Mouse (Mus musculus): Measurements from ENCODE around the gene 3110082I17Rik. TPM values are rescaled to one million over a fixed set of nuclear protein-coding genes. Genes with fewer than 3 reads are reported as not detected.

3110082I17Rik gene
- total and polyA plus RNA-seq, 2 experiments from 2014 or later: 4.3 to 14.9 TPM

- Histone ChIP-seq H3K36me3 (ENCODE audit: insufficient read depth, low read length) (no peaks in the 10 kb centered on the region), H3K4me1 (ENCODE audit: insufficient read depth, low read length) (peaks cover 21% of the 10 kb centered on the region), H3K27me3 (ENCODE audit: insufficient read depth, low read length) (no peaks in the 10 kb centered on the region), H3K4me3 (ENCODE audit: low read depth, low read length) (no peak overlapping the region), H3K27ac (ENCODE audit: low read depth, low read length) (peak overlapping the region; percentile 70), H3K4me2 (ENCODE audit: low read depth, low read length, poor library complexity, severe bottlenecking) (no peak overlapping the region), H3K9ac (replicated peaks; ENCODE audit: low read length, poor library complexity, severe bottlenecking) (no peak overlapping the region), H3K9me3 (ENCODE audit: low read length) (no peaks in the 10 kb centered on the region)
- no peak for DNase-seq (ENCODE audit: low spot score)
- WGBS: 79% methylated on average over 9 of the region's 9 CpGs
- ATAC-seq (ENCODE audit: low FRiP score): no peak
- TF ChIP-seq CTCF (IDR thresholded peaks at IDR 0.05): no peak
These were observed 26.3 kb downstream of the 3110082I17Rik start for GRCm38 (mm10) chr5:139433842-139434568.

GRCm38 (mm10) chr5:139432747-139433508 lies 27.4 kb downstream of the 3110082I17Rik start:
- 63% methylated on average over 7 of the region's 7 CpGs for WGBS
- Histone ChIP-seq H3K27me3 (ENCODE audit: insufficient read depth, low read length) (no peaks in the 10 kb centered on the region), H3K9ac (replicated peaks; ENCODE audit: low read length, poor library complexity, severe bottlenecking) (no peak overlapping the region), H3K4me3 (ENCODE audit: low read depth, low read length) (no peak overlapping the region), H3K36me3 (ENCODE audit: insufficient read depth, low read length) (no peaks in the 10 kb centered on the region), H3K27ac (ENCODE audit: low read depth, low read length) (no peak overlapping the region; the same call in 1 of the 2 replicates), H3K9me3 (ENCODE audit: low read length) (no peaks in the 10 kb centered on the region), H3K4me1 (ENCODE audit: insufficient read depth, low read length) (peaks cover 21% of the 10 kb centered on the region), H3K4me2 (ENCODE audit: low read depth, low read length, poor library complexity, severe bottlenecking) (no peak overlapping the region)
- no peak for TF ChIP-seq CTCF (IDR thresholded peaks at IDR 0.05)
- ATAC-seq (ENCODE audit: low FRiP score) (no peak), DNase-seq (ENCODE audit: low spot score) (no peak)

- ATAC-seq (ENCODE audit: low FRiP score) (no peak), DNase-seq (ENCODE audit: low spot score) (no peak)
- Histone ChIP-seq H3K27ac (ENCODE audit: low read depth, low read length) (no peak overlapping the region; the same call in 1 of the 2 replicates), H3K4me1 (ENCODE audit: insufficient read depth, low read length) (peaks cover 21% of the 10 kb centered on the region), H3K4me2 (ENCODE audit: low read depth, low read length, poor library complexity, severe bottlenecking) (no peak overlapping the region), H3K36me3 (ENCODE audit: insufficient read depth, low read length) (no peaks in the 10 kb centered on the region), H3K9ac (replicated peaks; ENCODE audit: low read length, poor library complexity, severe bottlenecking) (no peak overlapping the region), H3K27me3 (ENCODE audit: insufficient read depth, low read length) (no peaks in the 10 kb centered on the region), H3K9me3 (ENCODE audit: low read length) (no peaks in the 10 kb centered on the region), H3K4me3 (ENCODE audit: low read depth, low read length) (no peak overlapping the region)
- TF ChIP-seq CTCF (IDR thresholded peaks at IDR 0.05): no peak
- 43% methylated on average over 6 of the region's 6 CpGs for WGBS
These were observed 28.0 kb downstream of the 3110082I17Rik start for GRCm38 (mm10) chr5:139432333-139432732.

GRCm38 (mm10) chr5:139429818-139430341 lies 30.4 kb downstream of the 3110082I17Rik start:
- Histone ChIP-seq H3K27me3 (ENCODE audit: insufficient read depth, low read length) (no peaks in the 10 kb centered on the region), H3K36me3 (ENCODE audit: insufficient read depth, low read length) (no peaks in the 10 kb centered on the region), H3K27ac (ENCODE audit: low read depth, low read length) (0 out of 2 replicates have a peak overlapping the region, but pooled peaks have one; percentile 47), H3K4me2 (ENCODE audit: low read depth, low read length, poor library complexity, severe bottlenecking) (no peak overlapping the region), H3K4me3 (ENCODE audit: low read depth, low read length) (no peak overlapping the region), H3K9ac (replicated peaks; ENCODE audit: low read length, poor library complexity, severe bottlenecking) (no peak overlapping the region), H3K9me3 (ENCODE audit: low read length) (no peaks in the 10 kb centered on the region), H3K4me1 (ENCODE audit: insufficient read depth, low read length) (peaks cover 13% of the 10 kb centered on the region)
- TF ChIP-seq CTCF (IDR thresholded peaks at IDR 0.05): no peak
- no peak for ATAC-seq (ENCODE audit: low FRiP score)
- no peak for DNase-seq (ENCODE audit: low spot score)
- 40% methylated on average over 12 of the region's 12 CpGs for WGBS

GRCm38 (mm10) chr5:139427989-139428388 lies 32.3 kb downstream of the 3110082I17Rik start:
- Histone ChIP-seq H3K9ac (replicated peaks; ENCODE audit: low read length, poor library complexity, severe bottlenecking) (no peak overlapping the region), H3K9me3 (ENCODE audit: low read length) (no peaks in the 10 kb centered on the region), H3K27ac (ENCODE audit: low read depth, low read length) (no peak overlapping the region), H3K36me3 (ENCODE audit: insufficient read depth, low read length) (no peaks in the 10 kb centered on the region), H3K4me3 (ENCODE audit: low read depth, low read length) (no peak overlapping the region), H3K27me3 (ENCODE audit: insufficient read depth, low read length) (no peaks in the 10 kb centered on the region), H3K4me2 (ENCODE audit: low read depth, low read length, poor library complexity, severe bottlenecking) (no peak overlapping the region), H3K4me1 (ENCODE audit: insufficient read depth, low read length) (peaks cover 4% of the 10 kb centered on the region; the same call in 1 of the 2 replicates)
- WGBS: 72% methylated on average over 9 of the region's 9 CpGs
- peak; percentile 58 for DNase-seq (ENCODE audit: low spot score)
- ATAC-seq (ENCODE audit: low FRiP score): no peak
- TF ChIP-seq CTCF (IDR thresholded peaks at IDR 0.05): no peak

- Histone ChIP-seq H3K9me3 (ENCODE audit: low read length) (no peaks in the 10 kb centered on the region), H3K4me2 (ENCODE audit: low read depth, low read length, poor library complexity, severe bottlenecking) (no peak overlapping the region), H3K9ac (replicated peaks; ENCODE audit: low read length, poor library complexity, severe bottlenecking) (no peak overlapping the region), H3K27ac (ENCODE audit: low read depth, low read length) (no peak overlapping the region), H3K4me1 (ENCODE audit: insufficient read depth, low read length) (peaks cover 4% of the 10 kb centered on the region; the same call in 1 of the 2 replicates), H3K27me3 (ENCODE audit: insufficient read depth, low read length) (no peaks in the 10 kb centered on the region), H3K36me3 (ENCODE audit: insufficient read depth, low read length) (no peaks in the 10 kb centered on the region), H3K4me3 (ENCODE audit: low read depth, low read length) (no peak overlapping the region)
- DNase-seq (ENCODE audit: low spot score) (no peak), ATAC-seq (ENCODE audit: low FRiP score) (no peak)
- WGBS: 89% methylated on average over 9 of the region's 9 CpGs
- TF ChIP-seq CTCF (IDR thresholded peaks at IDR 0.05): no peak
These were observed 33.3 kb downstream of the 3110082I17Rik start for GRCm38 (mm10) chr5:139427001-139427400.
